Mouse (Mus musculus) MEL (cell line): ENCODE results near the gene Fas. TPM values are rescaled to one million over a fixed set of nuclear protein-coding genes. Genes with fewer than 3 reads are reported as not detected.

Experiments used
- DNase-seq: peaks from one replicate; pipeline ENCODE4 v3.0.0; 2011; ENCODE audit warnings: low read depth, low spot score
- H3K27ac ChIP-seq: 2 replicates; pipeline ENCODE4 v1.5.1; 2012; ENCODE audit warnings: low read depth, mild to moderate bottlenecking, control low read depth, low read length, moderate library complexity; ENCODE audit not compliant: control insufficient read depth
- H3K27me3 ChIP-seq, 2 experiments: fragments of 150-350 bp in 1 of 2; sonication (generic) in 1 of 2; 2 replicates each; pipeline ENCODE4 v1.6.1; 2012; ENCODE audit warnings: low read length in 2 of 2, mild to moderate bottlenecking in 2 of 2, improper control_type of control experiment in 1 of 2, moderate library complexity in 1 of 2; ENCODE audit not compliant: insufficient read depth in 2 of 2, control insufficient read depth in 1 of 2
- H3K36me3 ChIP-seq, 2 experiments: 2 replicates each; pipeline ENCODE4 v1.6.1; 2012 to 2014; ENCODE audit warnings: low read length in 2 of 2, improper control_type of control experiment in 1 of 2, inconsistent platforms in 1 of 2, mild to moderate bottlenecking in 1 of 2; ENCODE audit not compliant: insufficient read depth in 2 of 2, control insufficient read depth in 1 of 2
- H3K4me1 ChIP-seq, 2 experiments: fragments of 150-350 bp in 1 of 2; sonication (generic) in 1 of 2; 2 replicates each; pipeline ENCODE4 v1.6.1; 2012; ENCODE audit warnings: low read length in 2 of 2, improper control_type of control experiment in 1 of 2, mild to moderate bottlenecking in 1 of 2; ENCODE audit not compliant: insufficient read depth in 2 of 2, control insufficient read depth in 1 of 2
- H3K4me3 ChIP-seq, 2 experiments: fragments of 150-350 bp in 1 of 2; sonication (generic) in 1 of 2; 2 replicates each; pipeline ENCODE4 v1.5.1; 2012; ENCODE audit warnings: low read depth in 2 of 2, low read length in 2 of 2, mild to moderate bottlenecking in 2 of 2, moderate library complexity in 2 of 2, control low read depth in 1 of 2, improper control_type of control experiment in 1 of 2; ENCODE audit not compliant: control insufficient read depth in 1 of 2, insufficient read depth in 1 of 2
- H3K79me2 ChIP-seq: 2 replicates; pipeline ENCODE4 v1.6.1; 2012; ENCODE audit warnings: mild to moderate bottlenecking, low read length, moderate library complexity; ENCODE audit not compliant: control insufficient read depth, poor library complexity, insufficient read depth
- H3K9ac ChIP-seq: 2 replicates; pipeline ENCODE4 v1.6.1; 2012; ENCODE audit warnings: low read depth, mild to moderate bottlenecking, control low read depth, low read length, moderate library complexity; ENCODE audit not compliant: control insufficient read depth, poor library complexity, severe bottlenecking
- H3K9me3 ChIP-seq: fragments of 150-350 bp; sonication (generic); replicated peaks from 2 replicates; pipeline ENCODE4 v1.6.1; 2012; ENCODE audit warnings: mild to moderate bottlenecking, low read length, improper control_type of control experiment, moderate library complexity; ENCODE audit not compliant: insufficient read depth
- E2F4 ChIP-seq: IDR thresholded peaks from 2 replicates; pipeline ENCODE4 v1.6.1; 2011; ENCODE audit warnings: low read depth, low read length, improper control_type of control experiment, borderline replicate concordance
- KAT2A ChIP-seq: conservative IDR thresholded peaks from 2 replicates; pipeline ENCODE4 v1.6.1; 2012; ENCODE audit warnings: low read depth, low read length, improper control_type of control experiment, inconsistent platforms
- MAFK ChIP-seq: IDR thresholded peaks from 2 replicates; pipeline ENCODE4 v1.6.1; 2011; ENCODE audit warnings: low read depth, mild to moderate bottlenecking, low read length, improper control_type of control experiment, borderline replicate concordance
- MAX ChIP-seq: IDR thresholded peaks from 2 replicates; pipeline ENCODE4 v1.6.1; 2011; ENCODE audit warnings: low read length, improper control_type of control experiment
- MEF2A ChIP-seq: IDR thresholded peaks from 2 replicates; pipeline ENCODE4 v1.6.1; 2014; ENCODE audit warnings: low read depth, mild to moderate bottlenecking, inconsistent platforms, low read length, improper control_type of control experiment; ENCODE audit not compliant: poor library complexity, insufficient replicate concordance, severe bottlenecking; ENCODE audit errors: extremely low read depth
- MXI1 ChIP-seq: IDR thresholded peaks from 2 replicates; pipeline ENCODE4 v1.6.1; 2011; ENCODE audit warnings: mild to moderate bottlenecking, low read depth, low read length, improper control_type of control experiment
- MYB ChIP-seq: IDR thresholded peaks from 2 replicates; pipeline ENCODE4 v1.6.1; 2011; ENCODE audit warnings: mild to moderate bottlenecking, low read depth, low read length, improper control_type of control experiment
- NELFE ChIP-seq: IDR thresholded peaks from 2 replicates; pipeline ENCODE4 v1.6.1; 2011; ENCODE audit warnings: low read depth, low read length, improper control_type of control experiment
- POLR2AphosphoS5 ChIP-seq: IDR thresholded peaks from 2 replicates; pipeline ENCODE4 v1.6.1; 2012; ENCODE audit warnings: low read depth, borderline replicate concordance, mild to moderate bottlenecking, inconsistent platforms, low read length, moderate library complexity, mixed read lengths
- RAD21 ChIP-seq: IDR thresholded peaks from 2 replicates; pipeline ENCODE4 v1.6.1; 2011; ENCODE audit warnings: mild to moderate bottlenecking, low read depth, low read length, improper control_type of control experiment
- RCOR1 ChIP-seq: IDR thresholded peaks from 2 replicates; pipeline ENCODE4 v1.6.1; 2012; ENCODE audit warnings: low read depth, mild to moderate bottlenecking, inconsistent platforms, low read length, improper control_type of control experiment
- ZC3H11A ChIP-seq: IDR thresholded peaks from 2 replicates; pipeline ENCODE4 v1.6.1; 2012; ENCODE audit warnings: low read depth, mild to moderate bottlenecking, inconsistent platforms, low read length, improper control_type of control experiment
- ZKSCAN1 ChIP-seq: IDR thresholded peaks from 2 replicates; pipeline ENCODE4 v1.6.1; 2012; ENCODE audit warnings: low read depth, mild to moderate bottlenecking, inconsistent platforms, low read length, improper control_type of control experiment, moderate library complexity
- ZMIZ1 ChIP-seq: IDR thresholded peaks from 2 replicates; pipeline ENCODE4 v1.6.1; 2012; ENCODE audit warnings: low read depth, mild to moderate bottlenecking, inconsistent platforms, low read length, improper control_type of control experiment, moderate library complexity
- polyA plus RNA-seq, 2 experiments: library from polyadenylated mRNA; stranded (reverse) in 1 of 2; unstranded in 1 of 2; fragments of >175 nt in 1 of 2; fragments of >200 nt in 1 of 2; gene quantifications; 2 replicates each; pipeline versions ENCODE4 v1.2.1 to v1.2.4; 2012; ENCODE audit warnings: low replicate concordance in 2 of 2, low read depth in 1 of 2; ENCODE audit not compliant: insufficient read length in 2 of 2, insufficient read depth in 1 of 2, missing spikeins in 1 of 2
- total RNA-seq: library from RNA; depleted of rRNA; stranded (reverse); fragments of 300-350 nt; gene quantifications from 2 replicates; pipeline ENCODE4 v1.2.3, GENCODE M21; 2012

Gene Fas
- total and polyA plus RNA-seq, 3 experiments: not detected

GRCm38 (mm10) chr19:34306794-34307193, 16.3 kb downstream of the Fas start:
- no peaks in the 10 kb centered on the region; a peak in 1 of 4 replicates for H3K27me3 ChIP-seq
- H3K79me2 ChIP-seq: no peaks in the 10 kb centered on the region
- TF ChIP-seq POLR2AphosphoS5: no peak
- no peak for TF ChIP-seq MEF2A
- no peak for TF ChIP-seq MYB
- no peak for TF ChIP-seq NELFE
- H3K4me3 ChIP-seq: no peak overlapping the region
- no peaks in the 10 kb centered on the region for H3K4me1 ChIP-seq
- no peak overlapping the region for H3K9ac ChIP-seq
- no peaks in the 10 kb centered on the region for H3K36me3 ChIP-seq
- H3K9me3 ChIP-seq: no peaks in the 10 kb centered on the region
- DNase-seq: no peak
- no peak overlapping the region for H3K27ac ChIP-seq

- Histone ChIP-seq H3K4me1 (no peaks in the 10 kb centered on the region), H3K27ac (no peak overlapping the region), H3K36me3 (no peaks in the 10 kb centered on the region), H3K79me2 (no peaks in the 10 kb centered on the region), H3K27me3 (no peaks in the 10 kb centered on the region), H3K4me3 (no peak overlapping the region), H3K9me3 (no peaks in the 10 kb centered on the region), H3K9ac (no peak overlapping the region)
- no peak for TF ChIP-seq MAX
- DNase-seq: no peak
Observed at GRCm38 (mm10) chr19:34312151-34312728, 21.8 kb downstream of the Fas start.

GRCm38 (mm10) chr19:34328051-34328450, 37.6 kb downstream of the Fas start:
- Histone ChIP-seq H3K9ac (no peak overlapping the region), H3K4me3 (no peak overlapping the region), H3K9me3 (no peaks in the 10 kb centered on the region), H3K4me1 (no peaks in the 10 kb centered on the region), H3K27ac (no peak overlapping the region), H3K27me3 (no peaks in the 10 kb centered on the region), H3K36me3 (no peaks in the 10 kb centered on the region), H3K79me2 (no peaks in the 10 kb centered on the region)
- TF ChIP-seq E2F4 (no peak), ZKSCAN1 (no peak), RAD21 (no peak), ZC3H11A (no peak), ZMIZ1 (no peak), KAT2A (no peak), MXI1 (no peak), MAFK (no peak), RCOR1 (no peak)
- no peak for DNase-seq
